Mouse (Mus musculus): ENCODE data around the gene Naa10. TPM values are rescaled to one million over a fixed set of nuclear protein-coding genes. Genes with fewer than 3 reads are reported as not detected.

The Naa10 gene
- total and polyA plus RNA-seq, 2 experiments, result 44.6 to 55.9 TPM

DNA sequence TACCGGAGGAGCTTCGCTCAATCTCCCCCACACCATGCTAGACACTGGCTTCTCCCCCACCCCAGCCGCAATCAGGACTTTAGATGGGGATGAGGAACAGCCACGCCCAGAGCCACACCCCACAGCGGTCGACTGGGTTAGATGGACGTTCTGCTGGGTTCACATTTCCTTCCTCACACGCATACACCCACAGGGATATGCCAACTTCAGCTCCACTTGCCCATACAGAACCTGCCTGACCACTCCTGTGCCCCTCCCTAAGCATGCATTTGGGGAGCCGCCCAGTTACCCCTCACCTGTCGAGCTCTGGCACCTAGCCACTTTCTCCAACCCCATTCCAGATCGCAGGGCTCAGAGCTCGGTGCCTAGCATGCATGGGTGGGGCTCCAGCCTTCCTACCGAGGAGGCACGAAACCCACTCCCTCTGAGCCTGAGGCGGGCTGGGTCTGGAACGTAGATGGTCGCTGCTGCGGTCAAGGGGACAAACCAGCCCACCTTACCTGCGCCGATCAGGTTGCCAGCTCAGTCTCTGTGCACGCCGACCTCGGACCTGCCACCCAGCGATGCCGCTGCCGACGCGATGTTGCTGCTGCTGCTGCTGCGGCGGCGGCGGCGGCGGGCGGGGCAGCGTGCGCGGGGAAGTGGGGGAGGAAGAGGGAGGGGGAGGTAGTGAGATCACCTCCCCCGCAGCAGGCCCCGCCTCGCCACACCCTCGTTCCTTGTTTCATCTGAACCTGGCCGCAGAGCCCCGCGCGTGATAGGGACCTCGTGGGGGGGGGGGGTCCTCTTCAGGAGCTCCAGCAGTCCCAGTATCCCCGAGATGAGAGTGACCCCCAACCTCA, 41.3 kb downstream of the Naa10 start:
- Histone ChIP-seq H3K36me3 (ENCODE audit: control insufficient read depth, insufficient read depth, low read length) (no peaks in the 10 kb centered on the region), H3K27me3 (ENCODE audit: control insufficient read depth, insufficient read depth, low read length) (peaks cover 6% of the 10 kb centered on the region; the same call in 1 of the 2 replicates), H3K4me3 (ENCODE audit: insufficient read depth, low read depth, low read length) (peak overlapping the region; percentile 57; the same call in 1 of the 2 replicates), H3K79me2 (ENCODE audit: control insufficient read depth, insufficient read depth, low read length) (no peaks in the 10 kb centered on the region), H3K4me1 (ENCODE audit: control insufficient read depth, insufficient read depth, low read length) (peaks cover 2% of the 10 kb centered on the region; the same call in 1 of the 2 replicates), H3K9ac (ENCODE audit: low read depth, low read length) (no peak overlapping the region; the same call in 1 of the 2 replicates), H3K27ac (replicated peaks; ENCODE audit: insufficient read depth, low read depth, low read length) (no peak overlapping the region)
- TF ChIP-seq CTCF (IDR thresholded peaks at IDR 0.05; ENCODE audit: low read depth, low read length) (no peak), POLR2A (IDR thresholded peaks at IDR 0.05; ENCODE audit: extremely low read depth, insufficient read depth, low read length) (no peak)
- DNase-seq (ENCODE audit: extremely low read depth, low read depth, low spot score), result no peak
- WGBS, result 4% methylated on average over 33 of the region's 48 CpGs

GRCm38 (mm10) chrX:73877014-73877413, 44.7 kb downstream of the Naa10 start:
- Histone ChIP-seq H3K9ac (ENCODE audit: low read depth, low read length) (no peak overlapping the region), H3K4me3 (ENCODE audit: insufficient read depth, low read depth, low read length) (no peak overlapping the region), H3K79me2 (ENCODE audit: control insufficient read depth, insufficient read depth, low read length) (no peaks in the 10 kb centered on the region), H3K27ac (replicated peaks; ENCODE audit: insufficient read depth, low read depth, low read length) (no peak overlapping the region), H3K4me1 (ENCODE audit: control insufficient read depth, insufficient read depth, low read length) (peaks cover 2% of the 10 kb centered on the region; the same call in 1 of the 2 replicates), H3K36me3 (ENCODE audit: control insufficient read depth, insufficient read depth, low read length) (no peaks in the 10 kb centered on the region), H3K27me3 (ENCODE audit: control insufficient read depth, insufficient read depth, low read length) (peaks cover 6% of the 10 kb centered on the region; the same call in 1 of the 2 replicates)
- TF ChIP-seq CTCF (IDR thresholded peaks at IDR 0.05; ENCODE audit: low read depth, low read length), result no peak
- WGBS, result 96% methylated on average over 1 of the region's 1 CpGs
- DNase-seq (ENCODE audit: extremely low read depth, low read depth, low spot score), result no peak

GRCm38 (mm10) chrX:73875881-73876280, 45.9 kb downstream of the Naa10 start:
- no peak for DNase-seq (ENCODE audit: extremely low read depth, low read depth, low spot score)
- Histone ChIP-seq H3K79me2 (ENCODE audit: control insufficient read depth, insufficient read depth, low read length) (no peaks in the 10 kb centered on the region), H3K9ac (ENCODE audit: low read depth, low read length) (no peak overlapping the region), H3K27ac (replicated peaks; ENCODE audit: insufficient read depth, low read depth, low read length) (no peak overlapping the region), H3K36me3 (ENCODE audit: control insufficient read depth, insufficient read depth, low read length) (no peaks in the 10 kb centered on the region), H3K4me3 (ENCODE audit: insufficient read depth, low read depth, low read length) (no peak overlapping the region), H3K4me1 (ENCODE audit: control insufficient read depth, insufficient read depth, low read length) (peaks cover 2% of the 10 kb centered on the region; the same call in 1 of the 2 replicates), H3K27me3 (ENCODE audit: control insufficient read depth, insufficient read depth, low read length) (peaks cover 6% of the 10 kb centered on the region; the same call in 1 of the 2 replicates)
- 59% methylated on average over 2 of the region's 2 CpGs for WGBS
- TF ChIP-seq POLR2A (IDR thresholded peaks at IDR 0.05; ENCODE audit: extremely low read depth, insufficient read depth, low read length), result no peak
- no peak for TF ChIP-seq CTCF (IDR thresholded peaks at IDR 0.05; ENCODE audit: low read depth, low read length)

DNA sequence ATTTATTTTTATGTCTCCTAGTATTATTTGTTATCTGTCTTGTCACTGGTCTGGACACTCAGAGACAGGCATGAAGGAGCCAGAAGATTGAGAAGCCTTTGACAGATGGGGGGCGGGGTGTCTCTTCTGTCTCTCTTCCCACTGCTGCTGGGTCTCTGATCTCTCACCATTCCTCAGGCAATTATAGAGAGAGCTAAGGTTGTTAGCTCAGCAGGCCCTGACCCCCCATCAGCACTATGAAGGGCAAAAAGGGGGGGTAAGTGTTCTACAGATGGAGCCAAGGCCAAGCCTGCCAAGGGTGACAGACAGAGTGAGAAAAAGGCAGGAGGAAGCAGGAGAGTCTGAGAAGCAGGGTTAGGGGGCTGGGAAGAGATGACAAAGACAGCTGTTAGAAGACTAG, 49.8 kb downstream of the Naa10 start:
- H3K9ac ChIP-seq (ENCODE audit: low read depth, low read length), result no peak overlapping the region
- no peak overlapping the region for H3K4me3 ChIP-seq (ENCODE audit: insufficient read depth, low read depth, low read length)
- H3K36me3 ChIP-seq (ENCODE audit: control insufficient read depth, insufficient read depth, low read length), result no peaks in the 10 kb centered on the region
- H3K27me3 ChIP-seq (ENCODE audit: control insufficient read depth, insufficient read depth, low read length), result no peaks in the 10 kb centered on the region
- no peak for DNase-seq (ENCODE audit: extremely low read depth, low read depth, low spot score)
- TF ChIP-seq CTCF (IDR thresholded peaks at IDR 0.05; ENCODE audit: low read depth, low read length) (no peak), POLR2A (IDR thresholded peaks at IDR 0.05; ENCODE audit: extremely low read depth, insufficient read depth, low read length) (no peak)
- no peaks in the 10 kb centered on the region for H3K4me1 ChIP-seq (ENCODE audit: control insufficient read depth, insufficient read depth, low read length)
- no peak overlapping the region for H3K27ac ChIP-seq (replicated peaks; ENCODE audit: insufficient read depth, low read depth, low read length)
- H3K79me2 ChIP-seq (ENCODE audit: control insufficient read depth, insufficient read depth, low read length), result no peaks in the 10 kb centered on the region
- 36% methylated on average over 1 of the region's 1 CpGs for WGBS

GRCm38 (mm10) chrX:73871474-73871873, 50.3 kb downstream of the Naa10 start:
- Histone ChIP-seq H3K9ac (ENCODE audit: low read depth, low read length) (no peak overlapping the region), H3K27me3 (ENCODE audit: control insufficient read depth, insufficient read depth, low read length) (no peaks in the 10 kb centered on the region), H3K4me1 (ENCODE audit: control insufficient read depth, insufficient read depth, low read length) (no peaks in the 10 kb centered on the region), H3K4me3 (ENCODE audit: insufficient read depth, low read depth, low read length) (no peak overlapping the region), H3K36me3 (ENCODE audit: control insufficient read depth, insufficient read depth, low read length) (no peaks in the 10 kb centered on the region), H3K79me2 (ENCODE audit: control insufficient read depth, insufficient read depth, low read length) (no peaks in the 10 kb centered on the region), H3K27ac (replicated peaks; ENCODE audit: insufficient read depth, low read depth, low read length) (no peak overlapping the region)
- no peak for DNase-seq (ENCODE audit: extremely low read depth, low read depth, low spot score)
- TF ChIP-seq POLR2A (IDR thresholded peaks at IDR 0.05; ENCODE audit: extremely low read depth, insufficient read depth, low read length) (no peak), CTCF (IDR thresholded peaks at IDR 0.05; ENCODE audit: low read depth, low read length) (no peak)

DNA sequence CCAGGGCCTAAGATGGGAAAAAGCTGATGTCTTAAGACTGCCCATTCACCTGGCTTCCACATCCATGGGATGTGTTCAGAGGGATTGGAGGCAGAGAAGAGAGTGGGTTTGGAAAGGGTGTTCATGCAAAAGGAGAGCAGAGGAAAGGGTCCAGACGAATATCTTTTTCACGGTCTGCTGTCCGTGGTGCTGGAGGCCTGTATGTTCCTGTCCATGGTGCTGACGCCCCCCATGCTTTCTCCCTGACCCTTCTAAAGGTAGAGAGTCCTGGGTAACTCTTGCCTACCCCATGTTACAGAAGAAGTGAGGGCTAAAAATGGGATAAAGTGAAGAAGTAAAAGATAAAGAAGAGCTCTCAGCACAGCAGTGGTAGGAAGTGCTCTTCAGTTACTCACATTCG, 52.4 kb downstream of the Naa10 start:
- no peak for DNase-seq (ENCODE audit: extremely low read depth, low read depth, low spot score)
- H3K4me3 ChIP-seq (ENCODE audit: insufficient read depth, low read depth, low read length), result no peak overlapping the region
- no peaks in the 10 kb centered on the region for H3K36me3 ChIP-seq (ENCODE audit: control insufficient read depth, insufficient read depth, low read length)
- H3K27me3 ChIP-seq (ENCODE audit: control insufficient read depth, insufficient read depth, low read length), result no peaks in the 10 kb centered on the region
- no peaks in the 10 kb centered on the region for H3K4me1 ChIP-seq (ENCODE audit: control insufficient read depth, insufficient read depth, low read length)
- no peak overlapping the region for H3K9ac ChIP-seq (ENCODE audit: low read depth, low read length)
- H3K79me2 ChIP-seq (ENCODE audit: control insufficient read depth, insufficient read depth, low read length), result no peaks in the 10 kb centered on the region
- H3K27ac ChIP-seq (replicated peaks; ENCODE audit: insufficient read depth, low read depth, low read length), result no peak overlapping the region
- WGBS, result 4% methylated on average over 5 of the region's 5 CpGs
- TF ChIP-seq CTCF (IDR thresholded peaks at IDR 0.05; ENCODE audit: low read depth, low read length) (no peak), POLR2A (IDR thresholded peaks at IDR 0.05; ENCODE audit: extremely low read depth, insufficient read depth, low read length) (no peak)

All from liver, adult 2 months (tissue).